Mouse (Mus musculus) T-cell, adult 2 months (primary cell): ENCODE results near the gene Lyzl4.
"Not testable (repeated sequence)": the region's sequence is repeated elsewhere in the genome, so short reads cannot be mapped to it uniquely, and the experiment has no call there.

ENCODE experiments used
- DNase-seq: peaks from one replicate; pipeline ENCODE4 v3.0.0; 2022; ENCODE audit warnings: low spot score

Gene Lyzl4

DNA sequence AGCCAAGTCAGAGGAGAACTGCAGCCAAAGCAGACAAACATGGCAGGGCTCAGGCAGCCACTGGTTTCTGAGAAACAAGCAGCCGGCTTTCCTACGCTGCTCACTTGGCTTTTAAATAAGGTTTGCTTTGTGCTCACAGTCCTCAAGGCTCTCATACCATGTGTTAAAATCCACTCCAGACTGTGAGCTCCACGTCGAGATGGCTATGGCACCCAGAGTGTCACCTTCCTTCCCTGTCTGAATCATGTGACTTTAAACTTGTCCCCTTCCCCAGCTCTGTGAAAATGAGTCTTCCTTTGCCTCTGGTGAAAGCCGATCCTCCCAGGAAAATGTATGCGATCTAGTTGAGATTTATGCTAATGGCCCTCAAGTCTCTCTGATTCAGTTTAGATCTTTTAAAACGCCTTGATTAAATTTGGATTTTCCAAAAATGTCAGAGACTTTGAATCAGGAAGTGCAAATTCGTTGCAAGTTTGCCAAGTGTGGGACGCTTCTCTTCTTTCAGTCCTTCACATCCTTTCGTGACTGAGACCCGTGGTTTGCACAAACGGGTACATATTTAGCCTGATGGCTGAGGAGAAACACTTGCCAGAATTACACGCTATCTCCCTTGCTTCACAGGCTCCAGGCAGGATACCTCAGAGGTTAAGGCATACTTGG lies 41.6 kb downstream of the Lyzl4 start:
- no peak for DNase-seq

DNA sequence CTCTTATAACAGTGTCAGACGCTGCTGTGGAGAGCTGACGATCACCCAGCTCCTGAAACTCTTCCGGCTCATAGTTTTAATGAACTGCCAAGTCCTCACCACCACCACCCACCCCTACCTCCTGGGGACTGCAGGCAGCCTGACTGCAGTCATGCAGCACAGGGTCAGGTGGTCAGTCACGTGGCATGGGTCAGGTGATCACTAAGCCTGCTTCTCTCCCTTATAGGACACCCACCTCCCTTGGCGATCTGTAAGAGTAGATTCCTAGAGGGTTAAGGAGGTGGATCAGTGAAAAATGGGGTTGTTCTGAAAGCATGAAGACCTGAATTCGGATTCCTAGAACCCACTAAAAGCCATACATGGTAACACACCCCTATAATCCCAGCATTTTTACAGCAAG lies 42.3 kb downstream of the Lyzl4 start:
- DNase-seq, result no peak

DNA sequence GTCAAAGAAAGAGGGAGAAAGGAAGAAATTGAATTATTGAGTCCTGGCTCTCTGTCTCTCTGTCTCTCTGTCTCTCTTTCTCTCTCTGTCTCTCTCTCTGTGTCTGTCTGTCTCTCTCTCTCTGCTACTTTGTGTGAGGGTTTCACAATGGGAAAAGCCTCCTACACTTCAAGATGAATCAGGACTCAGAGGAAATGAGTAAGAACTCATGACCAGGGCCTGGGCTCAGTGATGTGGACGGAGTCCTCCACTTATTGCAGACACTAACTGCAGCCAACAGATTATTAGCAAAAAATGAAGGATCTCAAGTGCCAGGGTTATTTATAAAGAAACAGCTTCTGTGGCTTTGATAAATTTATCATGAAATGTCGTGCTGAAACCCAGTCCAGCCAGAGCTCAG lies 43.8 kb downstream of the Lyzl4 start:
- no peak for DNase-seq

DNA sequence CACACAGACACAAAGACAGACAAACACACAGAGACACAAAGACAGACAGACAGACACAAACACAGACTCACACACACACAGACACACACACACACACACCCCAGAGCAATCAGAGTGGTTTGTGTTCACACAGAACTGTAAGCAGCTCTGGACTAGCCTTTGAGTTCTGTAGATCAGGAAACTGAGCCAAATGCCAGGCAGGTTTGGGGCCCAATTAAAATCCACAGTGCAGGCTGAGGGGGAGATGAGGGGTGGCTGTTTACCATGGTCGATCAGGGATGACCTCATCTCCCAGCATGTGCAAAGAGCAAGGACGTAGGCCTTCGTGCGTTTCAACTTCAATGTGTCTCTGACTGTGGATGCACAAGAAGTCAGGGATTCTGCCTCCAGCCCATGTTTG lies 47.1 kb downstream of the Lyzl4 start:
- DNase-seq, result no peak

DNA sequence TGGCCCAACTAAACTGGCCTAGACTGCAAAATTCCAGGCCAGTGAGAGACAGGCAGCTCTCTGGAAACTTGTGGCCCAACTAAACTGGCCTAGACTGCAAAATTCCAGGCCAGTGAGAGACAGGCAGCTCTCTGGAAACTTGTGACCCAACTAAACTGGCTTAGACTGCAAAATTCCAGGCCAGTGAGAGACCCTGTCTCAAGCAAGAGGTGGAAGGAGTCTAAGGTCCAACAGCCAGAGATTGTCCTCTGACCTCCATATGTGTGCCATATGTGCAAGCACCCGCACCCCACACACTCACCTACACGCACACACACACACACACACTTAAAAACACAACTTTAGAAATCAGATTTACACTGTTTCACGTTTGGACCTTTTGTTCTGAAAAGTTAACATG lies 48.1 kb downstream of the Lyzl4 start:
- DNase-seq, result not testable (repeated sequence)

DNA sequence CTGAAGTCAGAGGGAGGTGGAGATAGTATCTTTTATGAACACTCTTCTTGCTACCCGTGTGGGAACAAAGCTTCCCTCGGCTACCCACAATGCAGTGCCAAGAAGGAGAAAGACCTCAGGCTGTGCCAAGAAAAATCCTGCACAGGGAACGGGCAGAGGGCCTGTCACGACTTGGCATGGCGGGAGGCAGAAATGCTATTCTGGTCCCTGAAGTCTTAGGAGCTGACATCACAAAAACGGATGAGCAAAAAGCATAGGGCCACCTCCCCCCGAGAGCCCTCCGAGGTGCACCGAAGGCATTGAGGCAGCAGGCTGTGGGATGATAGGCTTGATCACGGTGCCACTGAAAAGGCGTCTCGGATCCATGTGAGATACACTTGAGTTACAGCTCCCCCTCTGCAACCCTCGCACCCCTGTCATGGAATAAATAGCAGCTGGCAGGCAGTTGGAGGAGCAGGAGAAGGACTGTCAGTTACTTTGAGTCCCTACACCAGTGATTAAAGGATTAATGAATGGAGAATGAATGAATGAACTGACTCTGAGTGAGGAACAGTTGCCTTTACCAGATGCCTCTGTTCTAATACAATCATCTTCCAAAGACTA lies 48.8 kb downstream of the Lyzl4 start:
- DNase-seq, result no peak

DNA sequence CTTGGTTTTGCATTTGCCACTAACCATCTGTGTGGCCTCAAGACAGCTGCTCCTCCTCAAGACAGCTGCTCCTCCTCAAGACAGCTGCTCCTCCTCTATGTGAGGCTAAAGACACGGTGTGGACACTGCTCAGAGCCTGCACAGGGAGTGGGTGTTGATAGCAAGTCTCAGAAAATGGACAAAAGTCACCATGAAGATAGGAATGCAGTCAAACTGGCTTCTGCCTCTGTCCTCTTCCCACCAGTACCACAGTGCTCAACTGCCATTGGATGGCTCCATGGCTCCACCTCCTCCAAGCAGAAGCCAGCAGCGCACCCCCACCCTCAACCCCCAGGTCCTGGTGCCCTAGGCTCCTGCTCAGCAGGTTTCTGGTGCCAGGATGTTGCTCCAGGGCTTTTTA lies 52.4 kb downstream of the Lyzl4 start:
- no peak for DNase-seq

DNA sequence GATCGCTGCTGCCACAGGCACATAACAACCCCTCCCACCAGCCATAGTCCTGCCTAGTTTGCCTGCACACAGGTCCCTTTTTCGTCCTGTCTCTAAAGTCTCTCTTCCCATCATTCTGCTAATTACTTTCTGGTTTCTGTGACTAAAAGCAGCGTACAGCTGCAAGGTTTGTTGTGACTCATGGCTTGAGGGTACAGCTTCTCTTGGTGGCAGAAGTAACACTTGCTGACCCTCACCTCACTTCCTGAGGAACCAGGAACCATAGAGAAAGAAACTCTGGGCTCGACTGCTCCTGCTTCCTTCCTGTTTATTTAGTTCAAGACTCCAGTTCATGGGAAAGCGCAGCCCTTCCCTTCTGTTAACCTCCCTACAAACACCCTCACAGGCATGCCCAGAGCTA lies 67.5 kb downstream of the Lyzl4 start:
- DNase-seq, result no peak

DNA sequence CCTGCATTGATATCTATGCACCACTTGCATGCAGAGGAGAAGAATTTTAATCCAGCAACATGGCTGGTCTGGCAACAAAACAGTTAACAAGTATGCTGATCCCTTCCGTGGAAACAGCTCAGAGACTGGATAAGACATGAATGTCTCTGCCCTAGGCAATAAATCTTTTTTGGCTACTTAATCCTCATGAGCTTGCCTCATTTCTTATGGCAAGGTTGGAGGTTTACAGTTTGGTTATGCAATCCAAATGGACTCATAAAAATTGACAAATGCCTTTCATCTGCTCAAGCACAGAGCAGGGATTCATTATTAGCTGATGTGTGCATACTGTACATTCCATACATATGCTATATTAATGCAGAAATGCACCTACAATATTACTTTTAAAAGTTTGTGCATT lies 73.4 kb downstream of the Lyzl4 start:
- DNase-seq, result no peak

DNA sequence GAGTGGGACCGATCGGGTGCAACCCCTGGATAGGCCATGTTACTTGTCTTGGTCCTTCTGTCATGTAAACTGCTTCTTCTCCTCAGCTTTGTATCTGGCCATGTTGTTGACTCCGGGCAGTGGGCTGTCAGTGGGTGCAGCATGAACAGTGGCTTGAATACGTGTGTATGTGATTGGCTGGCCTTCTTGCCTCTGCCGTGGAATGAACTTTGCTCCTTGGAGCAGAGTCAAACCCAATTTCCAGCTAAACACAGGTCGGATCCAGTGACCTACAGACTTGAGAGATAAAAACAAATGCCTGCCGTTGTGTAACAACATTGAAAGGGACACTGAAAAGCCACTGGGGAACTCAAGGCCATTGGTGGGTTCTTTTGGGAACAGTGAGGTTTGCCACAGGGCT lies 75.5 kb downstream of the Lyzl4 start:
- no peak for DNase-seq

DNA sequence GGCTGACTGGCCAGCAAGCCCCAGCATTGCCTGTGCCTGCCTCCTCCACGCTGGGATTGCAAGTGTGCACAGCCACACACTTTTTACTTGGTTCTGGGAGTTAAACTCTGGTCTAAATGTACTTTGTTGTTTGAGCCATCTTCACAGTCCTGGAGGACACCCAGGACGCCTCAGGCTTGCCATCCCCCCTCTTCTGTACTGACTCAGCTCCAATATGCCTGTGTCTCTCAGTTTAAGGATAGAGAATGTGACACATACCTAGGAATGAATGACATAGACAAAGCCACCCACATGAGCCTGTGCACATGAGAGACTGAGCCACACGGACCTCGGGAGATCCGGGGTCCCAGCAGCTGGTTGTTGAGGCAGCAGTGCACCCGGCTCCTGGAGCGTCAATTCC lies 78.6 kb downstream of the Lyzl4 start:
- no peak for DNase-seq

DNA sequence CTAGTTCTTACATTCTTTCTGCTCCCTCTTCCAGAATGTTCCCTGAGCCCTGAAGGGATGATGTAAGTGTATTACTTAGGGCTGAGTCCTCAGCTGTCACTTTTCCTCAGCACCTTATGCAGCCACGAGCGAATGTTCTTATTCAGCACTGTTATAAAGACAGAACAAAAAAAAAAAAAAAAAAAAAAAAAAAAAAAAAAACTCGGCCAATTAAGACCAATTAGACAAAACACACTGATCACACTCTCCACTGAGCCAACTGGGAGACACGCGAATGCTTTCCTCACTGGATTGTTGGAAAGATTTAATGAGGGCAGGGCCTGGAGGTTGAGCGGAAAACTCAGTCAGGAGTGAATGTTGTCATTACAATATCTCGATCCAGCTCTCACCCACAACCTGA lies 81.4 kb downstream of the Lyzl4 start:
- DNase-seq, result no peak

DNA sequence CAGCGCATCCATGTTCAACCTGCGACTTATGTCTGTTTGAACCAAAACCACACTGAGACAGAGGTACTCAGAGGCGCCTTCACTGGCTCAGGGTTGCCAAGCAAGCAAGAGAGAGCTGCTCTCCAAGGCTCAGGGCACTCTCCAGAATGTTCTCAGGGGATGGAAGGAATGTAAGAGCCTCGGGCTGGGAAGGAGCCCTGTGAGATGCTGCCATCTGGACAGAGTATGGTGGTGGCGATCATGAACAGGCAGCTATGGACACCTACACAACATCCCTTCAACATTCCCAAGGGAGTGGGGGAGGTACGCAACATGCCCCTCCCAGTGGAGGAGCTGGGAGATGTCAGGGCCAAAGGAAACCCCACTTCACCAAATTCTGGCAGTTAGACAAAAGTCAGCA lies 83.7 kb downstream of the Lyzl4 start:
- DNase-seq, result no peak

DNA sequence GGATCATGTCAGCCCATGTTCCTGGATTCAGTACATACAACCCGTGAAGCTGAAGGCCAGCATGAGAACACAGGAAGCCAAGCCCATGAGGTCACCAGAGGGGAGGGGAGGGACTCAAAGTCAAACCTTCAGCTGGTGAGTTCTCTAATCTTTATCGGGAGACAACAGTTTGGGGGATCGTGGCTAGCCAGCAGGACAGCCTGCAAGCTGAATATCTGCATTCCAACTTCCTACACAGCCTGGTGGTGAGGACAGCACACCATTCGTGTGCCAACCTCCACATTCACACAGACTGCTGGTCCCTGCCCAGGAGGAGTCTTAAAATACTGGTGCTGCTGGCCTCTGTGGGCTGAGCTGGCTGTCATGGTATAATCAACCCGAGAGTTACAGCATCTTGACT lies 85.0 kb downstream of the Lyzl4 start:
- no peak for DNase-seq

DNA sequence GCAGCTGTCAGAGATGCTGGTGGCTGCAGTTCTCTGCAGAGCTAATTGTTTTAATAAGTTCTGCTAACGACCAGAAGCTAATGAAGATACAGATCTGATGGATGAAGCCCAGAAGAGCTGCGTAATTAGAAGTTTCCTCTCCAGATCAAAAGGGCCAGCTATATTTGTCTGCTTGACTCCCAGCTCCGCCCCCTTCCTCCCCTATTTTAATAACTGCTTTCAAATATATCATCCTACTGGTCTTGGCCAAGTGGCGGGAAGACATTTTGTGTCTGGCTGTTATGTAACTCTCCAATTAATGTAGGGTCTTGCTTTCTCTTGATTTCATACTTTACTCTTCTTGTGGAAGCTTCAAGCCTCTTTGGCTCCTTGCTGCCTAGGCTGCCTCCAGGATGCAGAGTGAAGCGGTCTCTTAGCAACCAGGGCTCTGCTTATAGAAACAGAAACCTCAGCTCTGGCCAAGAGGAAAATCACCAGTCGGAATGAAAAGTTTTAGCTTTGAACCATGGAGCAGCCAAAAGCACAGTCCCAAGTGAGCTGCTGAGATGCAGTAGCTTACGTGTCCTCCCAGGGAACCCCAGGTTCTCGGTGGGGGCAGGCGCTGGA lies 86.4 kb downstream of the Lyzl4 start:
- DNase-seq, result no peak

DNA sequence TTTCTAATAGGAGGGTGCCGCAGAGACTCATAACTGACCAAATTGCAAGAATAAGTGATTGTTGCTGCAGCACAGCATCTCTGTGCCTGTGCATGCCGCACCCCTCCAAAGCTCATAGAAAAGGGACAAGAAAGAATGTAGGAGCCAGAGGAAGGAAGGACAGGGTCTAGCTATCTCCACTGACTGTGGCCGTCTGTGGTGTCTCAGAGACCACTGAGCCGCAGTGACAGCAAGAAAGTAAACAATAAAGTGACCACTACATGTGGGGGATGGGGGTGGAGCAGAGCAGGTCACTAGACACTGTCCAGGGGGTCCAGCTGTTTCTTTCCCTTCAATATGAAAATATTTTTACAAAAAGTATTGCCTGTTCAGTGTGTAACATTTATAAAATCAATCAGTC lies 88.3 kb downstream of the Lyzl4 start:
- no peak for DNase-seq

DNA sequence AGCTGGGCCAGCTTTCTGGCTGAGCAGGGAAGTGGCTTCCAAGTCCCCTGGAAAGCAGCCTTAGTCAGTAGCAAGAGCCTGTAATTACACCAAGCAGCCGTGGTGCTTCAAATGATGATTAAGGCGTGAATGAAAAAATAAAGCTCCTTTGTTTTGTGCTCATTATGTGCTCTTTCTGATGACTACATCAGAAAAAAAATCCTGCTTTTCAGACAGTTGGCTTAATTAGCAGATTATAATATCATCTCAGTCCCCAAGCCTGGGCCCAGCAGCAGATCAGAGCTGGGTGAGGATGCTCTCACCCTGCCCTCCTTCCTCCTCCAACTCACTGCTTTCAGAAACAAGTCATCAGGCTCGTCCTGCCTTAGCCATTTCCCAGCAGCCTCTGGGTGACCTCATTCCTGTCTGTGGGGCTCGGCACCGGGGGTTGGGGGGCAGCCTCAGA lies 91.5 kb downstream of the Lyzl4 start:
- DNase-seq, result no peak

DNA sequence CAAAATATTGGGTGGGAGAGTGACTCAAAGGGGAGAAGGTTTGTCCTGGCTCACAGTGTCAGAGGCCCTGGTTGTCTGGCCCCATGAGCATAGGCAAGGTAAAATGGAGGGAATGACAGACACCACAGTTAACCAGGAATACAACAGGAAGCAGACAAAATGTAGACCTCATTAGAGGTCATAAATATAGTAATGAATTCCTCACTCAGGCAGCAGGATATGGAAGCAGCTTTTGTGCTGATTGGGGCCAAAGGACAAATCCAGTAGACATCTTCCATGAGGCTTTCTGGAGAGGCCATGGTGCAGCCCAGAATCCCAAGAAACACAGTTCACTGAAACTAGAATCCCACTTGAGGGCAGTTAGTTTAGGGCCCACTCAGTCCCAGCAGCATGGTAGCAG lies 92.5 kb downstream of the Lyzl4 start:
- DNase-seq, result no peak

DNA sequence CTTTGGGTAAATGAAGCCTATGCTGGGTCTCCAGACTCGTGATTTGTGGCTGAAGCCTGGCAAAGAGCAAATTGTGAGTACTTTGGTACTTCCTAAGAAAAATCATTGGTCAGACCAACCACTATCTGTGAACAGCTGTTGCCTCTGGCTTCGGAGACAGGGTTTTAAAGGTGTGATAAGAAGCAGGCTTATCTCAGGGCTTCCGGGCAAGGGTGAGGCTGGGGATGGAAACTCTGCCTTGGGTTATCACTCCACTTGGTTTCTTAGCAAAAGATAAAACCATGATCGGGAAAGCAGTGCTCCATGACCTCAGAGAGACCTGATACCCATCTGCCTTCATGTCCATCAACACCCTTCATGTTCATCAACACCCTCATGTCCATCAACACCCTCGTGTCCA lies 92.9 kb downstream of the Lyzl4 start:
- no peak for DNase-seq

DNA sequence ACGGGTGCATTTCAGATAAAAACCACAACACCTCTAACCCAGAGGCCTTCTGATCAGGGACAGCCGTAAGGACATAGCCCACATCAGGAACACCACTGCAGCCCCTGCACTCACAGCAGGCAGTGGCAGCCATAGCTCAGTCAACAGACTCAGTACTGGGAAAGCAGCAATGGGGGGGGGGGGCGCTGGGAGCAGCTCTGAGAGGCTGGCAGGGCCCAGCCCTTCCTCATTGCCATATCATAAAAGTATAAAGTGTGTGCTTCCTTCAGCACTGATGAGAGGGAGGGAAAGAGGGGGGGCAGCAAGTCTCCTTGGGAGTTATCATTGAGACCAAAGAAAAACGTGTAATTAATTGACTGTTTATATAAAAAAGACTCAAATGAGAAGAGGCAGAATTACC lies 94.5 kb downstream of the Lyzl4 start:
- no peak for DNase-seq

DNA sequence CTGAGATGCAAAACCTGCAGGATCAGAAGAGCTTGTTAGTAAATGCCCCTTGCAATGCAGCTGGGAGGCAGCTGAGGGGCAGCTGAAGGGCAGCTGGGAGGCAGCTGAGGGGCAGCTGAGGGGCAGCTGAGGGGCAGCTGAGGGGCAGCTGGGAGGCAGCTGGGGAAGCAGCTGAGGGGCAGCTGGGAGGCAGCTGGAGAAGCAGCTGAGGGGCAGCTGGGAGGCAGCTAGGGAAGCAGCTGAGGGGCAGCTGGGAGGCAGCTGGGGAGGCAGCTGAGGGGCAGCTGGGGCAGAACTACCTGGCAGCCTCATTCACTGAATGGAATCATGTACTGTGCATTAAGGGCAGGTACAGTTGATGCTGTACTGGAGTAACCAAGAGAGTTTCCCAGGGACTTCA lies 100.4 kb downstream of the Lyzl4 start:
- no peak for DNase-seq

DNA sequence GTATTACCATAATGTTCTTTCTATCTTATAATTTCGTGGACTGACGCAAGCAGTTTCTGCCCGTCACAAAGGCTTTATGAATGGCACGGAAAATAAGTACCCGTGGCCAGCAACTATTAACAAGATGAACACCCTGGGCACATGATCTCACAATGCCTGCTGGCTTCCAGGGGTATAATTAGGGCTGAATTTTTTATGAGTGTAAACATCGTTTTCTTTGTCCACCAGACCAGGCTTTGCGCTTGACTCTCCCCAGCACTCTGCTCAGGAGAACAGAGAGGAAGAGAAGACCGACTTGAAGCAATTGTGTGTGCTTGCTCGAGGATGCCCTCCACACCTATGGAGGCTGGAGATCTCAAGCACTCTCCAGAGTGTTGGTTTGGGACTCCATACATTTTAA lies 109.3 kb downstream of the Lyzl4 start:
- DNase-seq, result no peak

DNA sequence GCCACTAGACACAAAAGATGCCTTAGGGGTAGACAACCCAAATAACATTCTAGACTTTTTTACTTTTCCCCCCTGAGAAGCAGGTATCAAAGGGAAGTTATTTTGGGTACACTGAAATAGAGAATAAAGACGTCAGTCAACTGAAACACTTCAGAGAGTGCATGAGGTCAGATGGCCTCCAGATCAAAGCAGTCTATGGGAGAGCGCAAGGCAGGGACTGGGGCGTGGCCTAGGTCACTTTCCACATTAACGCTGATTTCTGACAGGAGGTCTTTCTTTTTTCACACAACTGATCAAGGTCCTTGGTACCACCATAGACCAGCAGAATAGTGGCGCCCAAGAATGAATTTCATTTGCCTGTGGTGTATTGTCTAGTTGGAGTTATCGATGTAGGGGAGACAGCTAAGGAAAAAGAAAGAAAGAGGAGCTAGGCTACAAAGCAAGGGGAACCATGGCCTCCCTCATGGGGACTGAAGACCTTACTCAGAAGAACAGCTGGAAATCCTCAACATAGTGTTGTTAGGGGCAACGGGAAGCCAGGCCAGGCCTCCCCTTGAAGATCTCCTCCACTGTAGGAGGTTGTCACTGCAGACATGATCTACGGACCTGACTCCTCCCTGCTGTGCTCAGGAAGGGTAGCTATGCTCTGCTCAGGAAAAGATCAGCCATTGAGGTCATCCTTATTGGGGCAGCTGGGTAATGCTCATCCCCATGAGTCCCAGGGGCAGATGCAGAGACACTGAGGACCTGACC lies 113.1 kb downstream of the Lyzl4 start:
- no peak for DNase-seq
